Mouse (Mus musculus): ENCODE data around the gene Cryzl2. TPM values are rescaled to one million over a fixed set of nuclear protein-coding genes. Genes with fewer than 3 reads are reported as not detected.
A peak's percentile ranks its signal among the peaks of the same experiment; 100 is the strongest.

Gene Cryzl2
- polyA plus RNA-seq, 1 experiment from 2014 or later, result 7.5 TPM

DNA sequence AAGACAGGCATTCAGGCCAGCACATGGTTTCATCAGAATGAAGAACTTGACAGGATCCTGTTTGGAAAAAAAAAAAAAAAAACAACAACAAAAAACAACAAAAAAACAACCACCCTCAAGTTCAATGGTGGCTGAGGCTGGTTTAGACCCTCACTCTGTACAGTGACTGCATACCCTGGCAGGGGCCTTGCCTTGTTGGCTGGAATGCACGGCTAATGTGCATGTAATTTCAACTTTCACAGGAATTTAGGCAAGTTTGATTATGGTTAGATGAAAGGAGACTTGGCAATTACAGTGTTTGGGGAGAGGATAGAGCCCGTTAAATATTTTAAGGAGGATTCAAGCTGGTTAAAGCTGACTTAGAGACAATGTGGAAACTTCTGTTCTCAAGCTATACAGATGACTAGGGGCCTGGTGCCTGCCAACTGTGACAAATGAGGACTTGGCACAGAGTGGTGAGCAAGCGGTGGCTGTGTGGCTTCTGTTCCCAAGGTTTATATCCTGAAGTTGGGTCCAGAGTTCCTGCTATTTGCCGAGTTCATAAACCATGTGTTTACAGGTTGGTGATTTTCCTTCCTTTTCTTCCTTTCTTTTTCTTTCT, 48.7 kb downstream of the Cryzl2 start:
- Histone ChIP-seq H3K4me3 (ENCODE audit: low read depth, low read length) (no peak overlapping the region), H3K27ac (ENCODE audit: low read depth, low read length) (no peak overlapping the region), H3K36me3 (ENCODE audit: control insufficient read depth, insufficient read depth, low read length) (no peaks in the 10 kb centered on the region), H3K9ac (ENCODE audit: low read length) (no peak overlapping the region), H3K9me3 (ENCODE audit: control insufficient read depth, low read length) (no peaks in the 10 kb centered on the region), H3K27me3 (ENCODE audit: control insufficient read depth, insufficient read depth, low read length) (no peaks in the 10 kb centered on the region), H3K4me1 (ENCODE audit: control insufficient read depth, insufficient read depth, low read length) (no peaks in the 10 kb centered on the region), H3K4me2 (ENCODE audit: low read depth) (no peak overlapping the region)
- WGBS, result 35% methylated on average over 4 of the region's 4 CpGs
- ATAC-seq (ENCODE audit: insufficient read depth, low FRiP score, low TSS enrichment), result 0 out of 2 replicates have a peak, but pooled peaks have one; percentile 65
- no peak for DNase-seq (ENCODE audit: low spot score)

DNA sequence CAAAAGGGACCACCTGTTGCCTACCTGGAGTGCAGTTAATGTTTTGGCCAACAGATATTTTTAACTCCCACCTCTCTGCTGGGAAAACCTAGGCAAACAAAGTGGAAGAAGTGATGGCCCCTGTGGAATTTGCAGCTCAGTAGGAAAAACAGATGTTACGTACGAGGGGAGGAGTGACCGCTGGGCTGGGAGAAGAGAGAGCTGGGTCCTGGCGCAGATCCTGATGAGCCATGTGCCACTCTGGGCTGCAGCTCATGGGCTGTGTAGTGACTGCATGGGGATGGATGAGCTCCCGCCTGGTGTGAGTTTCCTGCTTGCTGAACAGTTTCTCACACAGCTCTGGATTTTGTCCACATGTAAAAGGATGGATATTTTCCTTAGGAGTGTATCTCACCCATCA, 49.4 kb downstream of the Cryzl2 start:
- Histone ChIP-seq H3K4me1 (ENCODE audit: control insufficient read depth, insufficient read depth, low read length) (no peaks in the 10 kb centered on the region), H3K4me3 (ENCODE audit: low read depth, low read length) (no peak overlapping the region), H3K9ac (ENCODE audit: low read length) (no peak overlapping the region), H3K9me3 (ENCODE audit: control insufficient read depth, low read length) (no peaks in the 10 kb centered on the region), H3K27me3 (ENCODE audit: control insufficient read depth, insufficient read depth, low read length) (no peaks in the 10 kb centered on the region), H3K27ac (ENCODE audit: low read depth, low read length) (no peak overlapping the region), H3K36me3 (ENCODE audit: control insufficient read depth, insufficient read depth, low read length) (no peaks in the 10 kb centered on the region), H3K4me2 (ENCODE audit: low read depth) (no peak overlapping the region)
- 44% methylated on average over 5 of the region's 5 CpGs for WGBS
- no peak for DNase-seq (ENCODE audit: low spot score)
- no peak for ATAC-seq (ENCODE audit: insufficient read depth, low FRiP score, low TSS enrichment)

DNA sequence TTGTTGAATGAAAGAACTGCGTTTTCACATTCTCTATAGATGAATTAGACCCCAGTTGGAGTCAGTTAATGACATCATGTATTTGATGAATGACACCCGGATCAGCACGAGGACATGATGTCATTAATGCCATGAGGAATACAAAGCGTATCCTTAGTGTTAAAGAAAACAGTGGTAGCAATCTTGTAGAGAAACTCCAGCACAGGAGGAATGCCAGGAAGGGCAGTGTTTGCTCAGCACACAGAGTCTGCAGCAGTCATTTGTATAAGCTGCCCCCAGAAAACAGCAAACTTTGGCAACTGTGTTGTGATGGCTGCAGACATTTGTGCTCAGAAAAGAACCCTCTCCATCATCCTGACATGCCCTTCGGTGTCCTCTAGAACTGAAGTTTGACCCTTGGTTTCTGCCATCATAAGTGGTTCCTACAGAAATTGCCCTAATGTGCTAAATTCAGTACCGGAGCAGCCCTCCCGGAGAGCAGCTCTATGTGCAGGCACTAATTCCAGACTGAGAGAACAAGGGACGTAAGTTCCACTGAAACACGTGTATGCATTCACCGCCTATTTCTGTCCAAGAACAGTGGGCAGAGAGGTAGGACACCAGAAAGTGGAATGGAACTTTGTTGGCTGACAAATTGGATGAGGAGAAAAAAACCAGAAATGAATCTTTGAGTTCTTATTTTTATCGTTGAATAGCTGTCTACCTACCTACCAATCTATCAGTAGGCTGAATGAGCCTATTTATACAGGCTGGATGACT, 54.5 kb downstream of the Cryzl2 start:
- no peak overlapping the region for H3K9ac ChIP-seq (ENCODE audit: low read length)
- no peaks in the 10 kb centered on the region for H3K36me3 ChIP-seq (ENCODE audit: control insufficient read depth, insufficient read depth, low read length)
- ATAC-seq (ENCODE audit: insufficient read depth, low FRiP score, low TSS enrichment) (no peak), DNase-seq (ENCODE audit: low spot score) (no peak)
- H3K4me3 ChIP-seq (ENCODE audit: low read depth, low read length), result no peak overlapping the region
- H3K4me2 ChIP-seq (ENCODE audit: low read depth), result no peak overlapping the region
- no peaks in the 10 kb centered on the region for H3K27me3 ChIP-seq (ENCODE audit: control insufficient read depth, insufficient read depth, low read length)
- no peaks in the 10 kb centered on the region for H3K4me1 ChIP-seq (ENCODE audit: control insufficient read depth, insufficient read depth, low read length)
- no peaks in the 10 kb centered on the region for H3K9me3 ChIP-seq (ENCODE audit: control insufficient read depth, low read length)
- 68% methylated on average over 11 of the region's 11 CpGs for WGBS
- no peak overlapping the region for H3K27ac ChIP-seq (ENCODE audit: low read depth, low read length)

DNA sequence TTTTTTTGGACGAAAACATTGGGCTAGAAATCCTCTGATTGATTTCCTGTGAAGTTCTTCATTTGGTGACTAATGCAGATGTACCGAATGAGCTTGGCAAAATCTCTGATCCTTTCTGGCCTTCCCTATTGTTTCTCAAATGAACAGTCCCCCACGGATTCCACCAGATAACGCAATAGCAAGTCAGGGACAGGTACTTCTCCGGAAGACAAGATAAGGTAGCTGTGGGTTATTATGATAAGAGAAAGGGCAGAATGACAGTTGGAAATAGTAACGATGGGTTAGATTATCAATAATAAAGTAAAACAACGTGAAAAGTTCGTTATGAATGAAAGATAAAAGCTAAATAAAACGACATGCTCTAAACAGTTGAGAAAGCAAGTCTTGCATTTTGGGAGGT, 55.2 kb downstream of the Cryzl2 start:
- no peak overlapping the region for H3K9ac ChIP-seq (ENCODE audit: low read length)
- no peaks in the 10 kb centered on the region for H3K9me3 ChIP-seq (ENCODE audit: control insufficient read depth, low read length)
- ATAC-seq (ENCODE audit: insufficient read depth, low FRiP score, low TSS enrichment) (no peak), DNase-seq (ENCODE audit: low spot score) (no peak)
- no peaks in the 10 kb centered on the region for H3K4me1 ChIP-seq (ENCODE audit: control insufficient read depth, insufficient read depth, low read length)
- H3K4me3 ChIP-seq (ENCODE audit: low read depth, low read length), result no peak overlapping the region
- 85% methylated on average over 9 of the region's 9 CpGs for WGBS
- H3K27ac ChIP-seq (ENCODE audit: low read depth, low read length), result no peak overlapping the region
- H3K27me3 ChIP-seq (ENCODE audit: control insufficient read depth, insufficient read depth, low read length), result no peaks in the 10 kb centered on the region
- no peaks in the 10 kb centered on the region for H3K36me3 ChIP-seq (ENCODE audit: control insufficient read depth, insufficient read depth, low read length)
- no peak overlapping the region for H3K4me2 ChIP-seq (ENCODE audit: low read depth)

DNA sequence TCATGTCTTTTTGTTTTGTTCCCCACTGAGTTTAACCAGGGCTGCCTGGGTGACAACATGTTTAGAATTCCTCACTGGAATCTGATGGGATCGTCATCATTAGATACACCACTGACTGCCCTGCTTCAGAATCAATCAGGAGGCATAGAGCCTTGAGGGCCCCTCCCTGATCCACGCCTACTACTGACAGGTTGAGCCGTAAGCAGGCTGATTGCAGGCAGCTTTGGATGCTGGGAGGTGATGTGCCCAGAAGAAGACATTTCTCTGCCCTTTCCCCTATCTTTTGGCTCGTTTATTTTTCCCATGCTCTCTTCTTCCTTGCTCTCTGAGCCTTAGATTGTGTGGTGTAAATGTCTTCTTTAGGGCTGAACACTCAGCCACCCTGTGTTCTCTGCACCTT, 55.9 kb downstream of the Cryzl2 start:
- no peak overlapping the region for H3K27ac ChIP-seq (ENCODE audit: low read depth, low read length)
- no peak overlapping the region for H3K4me3 ChIP-seq (ENCODE audit: low read depth, low read length)
- no peak overlapping the region for H3K4me2 ChIP-seq (ENCODE audit: low read depth)
- H3K9ac ChIP-seq (ENCODE audit: low read length), result no peak overlapping the region
- WGBS, result 74% methylated on average over 4 of the region's 4 CpGs
- ATAC-seq (ENCODE audit: insufficient read depth, low FRiP score, low TSS enrichment) (no peak), DNase-seq (ENCODE audit: low spot score) (no peak)
- no peaks in the 10 kb centered on the region for H3K4me1 ChIP-seq (ENCODE audit: control insufficient read depth, insufficient read depth, low read length)
- no peaks in the 10 kb centered on the region for H3K27me3 ChIP-seq (ENCODE audit: control insufficient read depth, insufficient read depth, low read length)
- H3K36me3 ChIP-seq (ENCODE audit: control insufficient read depth, insufficient read depth, low read length), result no peaks in the 10 kb centered on the region
- no peaks in the 10 kb centered on the region for H3K9me3 ChIP-seq (ENCODE audit: control insufficient read depth, low read length)

DNA sequence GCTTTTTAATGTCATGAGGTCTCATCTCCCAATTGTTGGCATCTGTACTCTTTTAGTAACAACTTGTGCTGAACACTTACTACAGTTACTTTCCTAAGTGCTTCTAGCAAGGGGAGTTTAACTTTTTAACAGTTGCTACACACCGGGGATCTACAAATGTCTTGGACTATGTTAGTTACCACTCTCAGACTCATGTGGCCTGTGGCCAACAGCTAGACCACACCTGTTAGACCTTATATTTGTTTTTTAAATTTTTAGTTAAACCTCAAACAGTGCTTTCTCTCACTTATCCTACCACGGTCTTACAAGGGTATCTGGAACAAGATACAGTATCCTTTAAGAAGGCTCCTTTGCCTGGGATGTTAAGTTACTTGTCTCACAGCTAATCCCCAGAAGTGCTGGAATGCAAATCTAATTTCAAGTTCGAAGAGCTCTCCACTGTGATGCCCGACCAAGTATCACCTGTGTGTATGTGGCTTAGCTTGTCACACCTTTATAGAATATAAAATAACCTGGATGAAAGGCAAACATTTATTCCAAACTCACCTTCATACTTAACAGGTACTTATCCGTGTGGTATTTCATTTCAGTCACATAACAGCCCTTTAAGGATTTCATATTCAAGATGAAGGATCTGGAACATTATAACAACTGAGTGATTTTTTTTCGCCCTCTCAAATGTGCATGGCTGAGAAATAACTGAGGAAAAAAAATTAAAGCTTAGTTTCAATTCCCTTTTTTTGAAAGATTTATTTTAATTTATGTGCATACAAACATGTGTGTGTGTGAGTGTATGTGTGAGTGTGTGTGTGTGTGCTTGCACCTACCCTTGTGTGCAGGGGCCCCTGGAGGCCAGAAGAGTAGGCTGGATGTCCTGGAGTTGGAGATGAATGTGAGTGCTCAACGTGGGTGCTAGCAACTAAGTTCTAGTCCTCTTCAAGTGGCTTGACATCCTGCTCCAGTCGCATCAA, 58.7 kb downstream of the Cryzl2 start:
- Histone ChIP-seq H3K4me2 (ENCODE audit: low read depth) (no peak overlapping the region), H3K27ac (ENCODE audit: low read depth, low read length) (no peak overlapping the region), H3K9me3 (ENCODE audit: control insufficient read depth, low read length) (no peaks in the 10 kb centered on the region), H3K9ac (ENCODE audit: low read length) (no peak overlapping the region), H3K27me3 (ENCODE audit: control insufficient read depth, insufficient read depth, low read length) (no peaks in the 10 kb centered on the region), H3K4me3 (ENCODE audit: low read depth, low read length) (no peak overlapping the region), H3K36me3 (ENCODE audit: control insufficient read depth, insufficient read depth, low read length) (no peaks in the 10 kb centered on the region), H3K4me1 (ENCODE audit: control insufficient read depth, insufficient read depth, low read length) (no peaks in the 10 kb centered on the region)
- 86% methylated on average over 8 of the region's 8 CpGs for WGBS
- DNase-seq (ENCODE audit: low spot score) (no peak), ATAC-seq (ENCODE audit: insufficient read depth, low FRiP score, low TSS enrichment) (no peak)

DNA sequence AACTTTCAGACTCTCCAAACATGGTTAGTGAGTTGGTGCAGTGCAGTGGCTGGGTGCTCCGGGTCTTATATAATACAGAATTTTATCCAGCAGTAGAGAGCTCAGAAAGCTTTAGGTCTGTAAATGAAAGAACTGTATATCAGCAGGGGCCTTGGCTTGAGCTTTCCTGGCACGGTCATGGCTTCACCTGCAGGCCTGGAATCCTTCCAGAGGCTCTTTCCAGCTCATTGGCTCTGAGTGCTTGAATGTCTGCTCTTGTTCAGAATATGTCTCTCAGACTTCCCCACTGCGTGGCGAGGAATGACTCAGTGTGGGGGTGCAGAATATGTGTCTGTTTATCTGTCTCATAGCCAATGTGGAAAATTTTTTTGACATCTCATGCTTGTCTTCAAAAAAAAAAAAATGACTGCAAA, 59.7 kb downstream of the Cryzl2 start:
- DNase-seq (ENCODE audit: low spot score) (no peak), ATAC-seq (ENCODE audit: insufficient read depth, low FRiP score, low TSS enrichment) (no peak)
- WGBS, result 62% methylated on average over 4 of the region's 4 CpGs
- no peaks in the 10 kb centered on the region for H3K36me3 ChIP-seq (ENCODE audit: control insufficient read depth, insufficient read depth, low read length)
- no peak overlapping the region for H3K4me3 ChIP-seq (ENCODE audit: low read depth, low read length)
- H3K9ac ChIP-seq (ENCODE audit: low read length), result no peak overlapping the region
- H3K4me1 ChIP-seq (ENCODE audit: control insufficient read depth, insufficient read depth, low read length), result no peaks in the 10 kb centered on the region
- H3K27ac ChIP-seq (ENCODE audit: low read depth, low read length), result no peak overlapping the region
- no peak overlapping the region for H3K4me2 ChIP-seq (ENCODE audit: low read depth)
- no peaks in the 10 kb centered on the region for H3K9me3 ChIP-seq (ENCODE audit: control insufficient read depth, low read length)
- H3K27me3 ChIP-seq (ENCODE audit: control insufficient read depth, insufficient read depth, low read length), result no peaks in the 10 kb centered on the region

DNA sequence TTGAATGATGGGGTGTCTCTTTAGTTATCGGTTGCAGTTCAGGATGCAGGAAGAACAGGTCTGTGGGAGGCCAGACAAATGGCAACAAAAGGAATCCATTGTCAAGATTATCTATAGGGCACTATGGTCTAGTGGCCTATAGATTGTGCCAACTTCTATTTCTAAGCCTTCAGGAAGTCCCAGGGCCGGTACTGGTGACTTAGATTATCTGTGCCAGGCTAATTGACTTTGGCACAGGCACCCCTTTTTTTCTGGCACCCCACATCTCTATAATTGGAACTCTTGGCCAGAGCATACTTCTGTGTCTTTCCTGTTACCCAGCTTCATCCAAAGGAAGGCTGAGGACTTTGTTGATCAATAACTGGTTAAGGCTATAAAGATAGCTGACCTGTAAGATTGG, 61.0 kb downstream of the Cryzl2 start:
- Histone ChIP-seq H3K27me3 (ENCODE audit: control insufficient read depth, insufficient read depth, low read length) (no peaks in the 10 kb centered on the region), H3K4me2 (ENCODE audit: low read depth) (no peak overlapping the region), H3K4me3 (ENCODE audit: low read depth, low read length) (no peak overlapping the region), H3K27ac (ENCODE audit: low read depth, low read length) (no peak overlapping the region), H3K4me1 (ENCODE audit: control insufficient read depth, insufficient read depth, low read length) (no peaks in the 10 kb centered on the region), H3K36me3 (ENCODE audit: control insufficient read depth, insufficient read depth, low read length) (no peaks in the 10 kb centered on the region), H3K9me3 (ENCODE audit: control insufficient read depth, low read length) (no peaks in the 10 kb centered on the region), H3K9ac (ENCODE audit: low read length) (no peak overlapping the region)
- no peak for DNase-seq (ENCODE audit: low spot score)
- WGBS, result 83% methylated on average over 2 of the region's 2 CpGs
- ATAC-seq (ENCODE audit: insufficient read depth, low FRiP score, low TSS enrichment), result no peak

Data from neural tube, embryonic 11.5 days (tissue).